Mouse (Mus musculus) heart, postnatal 0 days (tissue): ENCODE data around the gene Bend3. TPM values are rescaled to one million over a fixed set of nuclear protein-coding genes. Genes with fewer than 3 reads are reported as not detected.
A peak's percentile ranks its signal among the peaks of the same experiment; 100 is the strongest.

ENCODE experiments used
- ATAC-seq: fragments of 200-750 bp; cut with Nextera tagmentation; 2 replicates; pipeline ENCODE4 v1.8.0; 2017; ENCODE audit warnings: low read depth, moderate number of reproducible peaks, moderate library complexity; ENCODE audit not compliant: insufficient read depth
- DNase-seq: peaks from one replicate; pipeline ENCODE4 v3.0.0-alpha.2; 2016; ENCODE audit warnings: low spot score
- H3K27ac ChIP-seq: fragments of 300-500 bp; sonication (generic); 2 replicates; pipeline ENCODE4 v1.5.1; 2014; ENCODE audit warnings: low read depth, mild to moderate bottlenecking
- H3K27me3 ChIP-seq: fragments of 300-500 bp; sonication (generic); 2 replicates; pipeline ENCODE4 v1.6.1; 2014; ENCODE audit warnings: low read length, mixed read lengths; ENCODE audit not compliant: control insufficient read depth, insufficient read depth
- H3K36me3 ChIP-seq: fragments of 300-500 bp; sonication (generic); replicated peaks from 2 replicates; pipeline ENCODE4 v1.6.1; 2014; ENCODE audit warnings: low read length, mixed read lengths; ENCODE audit not compliant: control insufficient read depth, insufficient read depth
- H3K4me1 ChIP-seq: fragments of 300-500 bp; sonication (generic); 2 replicates; pipeline ENCODE4 v1.6.1; 2014; ENCODE audit warnings: antibody characterized with exemption; ENCODE audit not compliant: control insufficient read depth, insufficient read depth
- H3K4me2 ChIP-seq: fragments of 300-500 bp; sonication (generic); 2 replicates; pipeline ENCODE4 v1.6.1; 2014; ENCODE audit warnings: low read depth, mild to moderate bottlenecking, low read length, moderate library complexity
- H3K4me3 ChIP-seq: fragments of 300-500 bp; sonication (generic); 2 replicates; pipeline ENCODE4 v1.5.1; 2014; ENCODE audit warnings: low read depth, low read length
- H3K9ac ChIP-seq: fragments of 300-500 bp; sonication (generic); replicated peaks from 2 replicates; pipeline ENCODE4 v1.6.1; 2014; ENCODE audit warnings: low read depth, low read length, mixed read lengths
- H3K9me3 ChIP-seq: fragments of 300-500 bp; sonication (generic); replicated peaks from 2 replicates; pipeline ENCODE4 v1.6.1; 2016; ENCODE audit warnings: low read length; ENCODE audit not compliant: control insufficient read depth
- CTCF ChIP-seq: IDR thresholded peaks from 2 replicates; pipeline ENCODE4 v1.5.1; 2016; ENCODE audit warnings: antibody characterized with exemption, control low read depth, low read depth
- EP300 ChIP-seq: IDR thresholded peaks from 2 replicates; pipeline ENCODE4 v1.6.1; 2016; ENCODE audit warnings: antibody characterized with exemption, low read depth
- WGBS: fragments of 180-500 bp; shearing (Covaris S2); extraction: QIAGEN DNeasy Blood & Tissue Kit; methylation state at CpG from one replicate; pipeline ENCODE4 v1.1.7; 2014; 5-methylcytosine and 5-hydroxymethylcytosine counted together
- polyA plus RNA-seq: library from polyadenylated mRNA; unstranded; fragments of >200 nt; fragmentation: Nextera tagmentation; extraction: Ambion mirVana; gene quantifications from 2 replicates; pipeline ENCODE4 v1.2.1, GENCODE M21; 2015
- total RNA-seq: library from RNA; depleted of rRNA; stranded (reverse); fragments of >200 nt; gene quantifications from 2 replicates; pipeline ENCODE4 v1.2.3, GENCODE M21; 2014; ENCODE audit warnings: low replicate concordance

The Bend3 gene
- total and polyA plus RNA-seq, 2 experiments from 2014 or later = 1.1 to 12.6 TPM

- Histone ChIP-seq H3K27ac (peak overlapping the region; percentile 62), H3K9ac (no peak overlapping the region), H3K4me2 (no peak overlapping the region)
Measured at GRCm38 (mm10) chr10:43454219-43454618, 24.4 kb upstream of the Bend3 start.

GRCm38 (mm10) chr10:43454671-43455070 lies 24.0 kb upstream of the Bend3 start:
- Histone ChIP-seq H3K27ac (peak overlapping the region; percentile 62), H3K27me3 (no peaks in the 10 kb centered on the region), H3K36me3 (no peaks in the 10 kb centered on the region), H3K4me3 (no peak overlapping the region), H3K9ac (no peak overlapping the region), H3K4me1 (peaks cover 5% of the 10 kb centered on the region), H3K4me2 (no peak overlapping the region), H3K9me3 (0 out of 2 replicates have a peak, but pooled peaks cover 4% of the 10 kb centered on the region)
- WGBS = 27% methylated on average over 3 of the region's 3 CpGs
- TF ChIP-seq EP300 (0 out of 2 replicates have a peak, but pooled peaks have one; percentile 38), CTCF (no peak)
- ATAC-seq (peak; percentile 85), DNase-seq (peak; percentile 84)

More at GRCm38 (mm10) chr10:43454219-43454618, 24.4 kb upstream of the Bend3 start:
- Histone ChIP-seq H3K27me3 (no peaks in the 10 kb centered on the region), H3K9me3 (0 out of 2 replicates have a peak, but pooled peaks cover 4% of the 10 kb centered on the region), H3K36me3 (no peaks in the 10 kb centered on the region), H3K4me3 (no peak overlapping the region), H3K4me1 (peaks cover 5% of the 10 kb centered on the region)
- DNase-seq (no peak), ATAC-seq (no peak)
- no peak for TF ChIP-seq CTCF
- no peak for TF ChIP-seq EP300
- WGBS = 68% methylated on average over 1 of the region's 1 CpGs

- Histone ChIP-seq H3K4me3 (no peak overlapping the region), H3K4me1 (no peaks in the 10 kb centered on the region), H3K27ac (no peak overlapping the region), H3K4me2 (no peak overlapping the region), H3K36me3 (no peaks in the 10 kb centered on the region), H3K9me3 (no peaks in the 10 kb centered on the region), H3K27me3 (no peaks in the 10 kb centered on the region), H3K9ac (no peak overlapping the region)
- DNase-seq = no peak
- no peak for ATAC-seq
- TF ChIP-seq EP300 = no peak
- TF ChIP-seq CTCF = no peak
- WGBS = 76% methylated on average over 5 of the region's 5 CpGs
Measured at GRCm38 (mm10) chr10:43462821-43463220, 15.8 kb upstream of the Bend3 start.

DNA sequence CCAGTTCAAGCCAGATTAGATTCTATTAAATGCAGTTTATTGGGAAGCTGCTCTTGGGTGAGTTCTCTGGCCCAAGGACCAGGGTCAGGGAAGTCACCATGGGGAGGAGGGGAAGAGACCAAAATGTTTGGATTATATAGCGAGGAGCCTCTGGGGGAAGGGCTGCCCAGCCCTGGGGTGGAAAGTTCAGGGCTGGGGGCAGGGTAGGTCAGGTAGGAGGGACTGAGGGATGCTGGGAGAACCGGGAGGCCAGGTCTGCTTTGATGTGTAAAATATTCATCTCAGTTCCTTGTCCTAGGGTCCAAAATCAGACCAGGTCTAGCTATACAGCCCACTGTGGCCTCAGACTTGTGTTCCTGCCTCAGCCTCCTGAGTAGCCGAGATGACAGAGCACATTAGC lies 15.4 kb upstream of the Bend3 start:
- Histone ChIP-seq H3K4me1 (no peaks in the 10 kb centered on the region), H3K9me3 (no peaks in the 10 kb centered on the region), H3K9ac (no peak overlapping the region), H3K36me3 (no peaks in the 10 kb centered on the region), H3K4me2 (no peak overlapping the region), H3K27me3 (no peaks in the 10 kb centered on the region), H3K27ac (no peak overlapping the region), H3K4me3 (no peak overlapping the region)
- 65% methylated on average over 3 of the region's 3 CpGs for WGBS
- TF ChIP-seq EP300 = no peak
- TF ChIP-seq CTCF = no peak
- DNase-seq (no peak), ATAC-seq (no peak)

GRCm38 (mm10) chr10:43466223-43466622 lies 12.4 kb upstream of the Bend3 start:
- no peak overlapping the region for H3K4me3 ChIP-seq
- H3K27ac ChIP-seq = no peak overlapping the region
- no peak overlapping the region for H3K9ac ChIP-seq
- DNase-seq (no peak), ATAC-seq (no peak)
- no peaks in the 10 kb centered on the region for H3K36me3 ChIP-seq
- H3K4me1 ChIP-seq = no peaks in the 10 kb centered on the region
- H3K9me3 ChIP-seq = no peaks in the 10 kb centered on the region
- 87% methylated on average over 2 of the region's 2 CpGs for WGBS
- H3K4me2 ChIP-seq = no peak overlapping the region
- H3K27me3 ChIP-seq = no peaks in the 10 kb centered on the region
- TF ChIP-seq CTCF (no peak), EP300 (no peak)

GRCm38 (mm10) chr10:43467659-43468058 lies 11.0 kb upstream of the Bend3 start:
- no peaks in the 10 kb centered on the region for H3K36me3 ChIP-seq
- no peaks in the 10 kb centered on the region for H3K27me3 ChIP-seq
- ATAC-seq (0 out of 2 replicates have a peak, but pooled peaks have one; percentile 53), DNase-seq (no peak)
- H3K9me3 ChIP-seq = no peaks in the 10 kb centered on the region
- H3K4me1 ChIP-seq = no peaks in the 10 kb centered on the region
- peak overlapping the region; percentile 21 for H3K4me2 ChIP-seq
- H3K27ac ChIP-seq = no peak overlapping the region
- 33% methylated on average over 13 of the region's 13 CpGs for WGBS
- TF ChIP-seq CTCF (no peak), EP300 (no peak)
- H3K9ac ChIP-seq = no peak overlapping the region
- H3K4me3 ChIP-seq = 0 out of 2 replicates have a peak overlapping the region, but pooled peaks have one; percentile 2
